Mouse (Mus musculus): ENCODE results near the gene Ap1m2. TPM values are rescaled to one million over a fixed set of nuclear protein-coding genes. Genes with fewer than 3 reads are reported as not detected.
"Not testable (repeated sequence)": the region's sequence is repeated elsewhere in the genome, so short reads cannot be mapped to it uniquely, and the experiment has no call there.

Gene Ap1m2
- total and polyA plus RNA-seq, 3 experiments, result 0.16 TPM; not detected in 2

DNA sequence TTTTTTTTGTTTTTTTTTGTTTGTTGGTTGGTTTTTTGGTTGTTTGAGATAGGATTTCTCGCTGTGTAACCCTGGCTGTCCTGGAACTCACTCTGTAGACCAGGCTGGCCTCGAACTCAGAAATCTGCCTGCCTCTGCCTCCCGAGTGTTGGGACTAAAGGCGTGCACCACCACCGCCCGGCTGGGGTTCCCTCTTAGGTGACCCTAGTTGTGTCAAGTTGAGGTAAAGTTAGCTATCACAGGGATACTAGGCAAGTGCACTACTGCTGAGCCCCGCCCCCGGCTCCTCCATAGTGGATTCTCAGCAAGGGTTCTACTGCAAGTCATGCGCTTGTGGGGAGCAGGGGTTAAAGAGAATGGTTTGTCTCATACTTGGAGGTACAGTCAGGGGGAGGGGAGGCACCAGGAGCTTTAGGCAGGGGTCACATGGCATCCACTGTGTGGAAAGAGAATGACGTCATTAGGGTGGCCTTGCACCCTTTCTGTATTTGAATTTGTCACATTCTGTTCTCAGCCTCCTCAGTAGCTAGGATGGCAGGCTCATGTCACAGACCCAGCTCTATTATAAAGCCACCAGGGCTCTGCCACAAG lies 17.7 kb upstream of the Ap1m2 start:
- TF ChIP-seq POLR2AphosphoS5 (IDR thresholded peaks at IDR 0.05; ENCODE audit: insufficient replicate concordance, low read depth, low read length) (no peak), TAL1 (conservative IDR thresholded peaks at IDR 0.05; ENCODE audit: low read depth, low read length) (no peak), GATA1 (IDR thresholded peaks at IDR 0.05; ENCODE audit: borderline replicate concordance, low read length) (no peak), CTCF (IDR thresholded peaks at IDR 0.05; ENCODE audit: low read depth, low read length) (no peak), GATA2 (IDR thresholded peaks at IDR 0.05; ENCODE audit: borderline replicate concordance, low read depth, low read length) (no peak)

DNA sequence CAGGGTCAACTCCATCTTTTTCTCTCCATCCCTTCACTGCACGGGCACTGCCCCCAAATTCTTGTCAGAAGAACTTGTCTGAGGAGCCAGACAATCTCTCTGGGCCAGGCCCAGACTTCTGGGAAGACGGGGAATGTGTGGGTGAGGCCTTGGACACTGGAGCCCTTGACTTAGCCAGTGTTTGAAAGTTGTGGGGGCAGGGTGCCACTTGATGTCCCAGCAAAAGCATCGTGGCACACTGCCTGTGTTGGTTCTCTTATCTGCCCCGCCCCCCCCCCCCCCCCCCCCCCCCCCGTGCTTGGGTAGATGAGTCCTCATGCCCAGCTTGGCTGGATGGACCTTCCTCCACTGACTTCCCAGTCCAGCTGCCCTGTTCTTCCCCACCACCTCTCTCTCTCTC lies 16.9 kb upstream of the Ap1m2 start:
- DNase-seq (ENCODE audit: low spot score) (no peak), ATAC-seq (ENCODE audit: extremely low read depth, insufficient number of reproducible peaks, low FRiP score, poor library complexity, severe bottlenecking) (no peak)
- H3K4me3 ChIP-seq (ENCODE audit: low read depth, low read length), result no peak overlapping the region
- H3K27me3 ChIP-seq (ENCODE audit: insufficient read depth, low read length), result no peaks in the 10 kb centered on the region
- TF ChIP-seq POLR2AphosphoS5 (IDR thresholded peaks at IDR 0.05; ENCODE audit: insufficient replicate concordance, low read depth, low read length) (no peak), GATA2 (IDR thresholded peaks at IDR 0.05; ENCODE audit: borderline replicate concordance, low read depth, low read length) (no peak), TAL1 (conservative IDR thresholded peaks at IDR 0.05; ENCODE audit: low read depth, low read length) (no peak), GATA1 (IDR thresholded peaks at IDR 0.05; ENCODE audit: borderline replicate concordance, low read length) (no peak), CTCF (IDR thresholded peaks at IDR 0.05; ENCODE audit: low read depth, low read length) (no peak)
- no peaks in the 10 kb centered on the region for H3K9me3 ChIP-seq (replicated peaks)
- H3K36me3 ChIP-seq (replicated peaks), result peaks cover 33% of the 10 kb centered on the region
- peaks cover 56% of the 10 kb centered on the region for H3K4me1 ChIP-seq (ENCODE audit: insufficient read depth, low read depth, low read length)

More for the DNA sequence above, 17.7 kb upstream of the Ap1m2 start:
- no peak overlapping the region for H3K4me3 ChIP-seq (ENCODE audit: low read depth, low read length)
- peaks cover 51% of the 10 kb centered on the region for H3K4me1 ChIP-seq (ENCODE audit: insufficient read depth, low read depth, low read length)
- no peaks in the 10 kb centered on the region for H3K9me3 ChIP-seq (replicated peaks)
- H3K27me3 ChIP-seq (ENCODE audit: insufficient read depth, low read length), result no peaks in the 10 kb centered on the region
- no peak for DNase-seq (ENCODE audit: low spot score)
- peaks cover 26% of the 10 kb centered on the region for H3K36me3 ChIP-seq (replicated peaks)
- ATAC-seq (ENCODE audit: extremely low read depth, insufficient number of reproducible peaks, low FRiP score, poor library complexity, severe bottlenecking), result no peak

DNA sequence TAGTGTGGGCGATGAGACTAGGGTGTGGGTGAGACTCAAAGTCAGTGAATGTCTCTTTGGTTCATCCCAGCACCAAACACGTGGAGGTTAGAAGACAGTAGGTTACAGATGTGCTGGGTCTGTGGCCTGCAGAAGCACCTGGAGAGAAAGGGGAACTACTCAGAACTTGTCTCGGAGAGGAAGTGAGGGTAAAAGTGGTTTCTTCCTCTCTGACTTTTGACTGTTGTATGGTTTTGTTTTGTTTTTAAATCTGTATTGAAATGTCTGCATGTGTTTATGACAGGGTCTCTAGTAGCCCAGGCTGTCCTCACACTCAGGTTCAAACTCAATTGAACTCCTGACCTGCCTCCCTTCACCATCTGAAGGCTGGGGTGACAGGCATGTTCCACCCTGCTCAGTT lies 15.9 kb upstream of the Ap1m2 start:
- DNase-seq (ENCODE audit: low spot score) (peak; percentile 62), ATAC-seq (ENCODE audit: extremely low read depth, insufficient number of reproducible peaks, low FRiP score, poor library complexity, severe bottlenecking) (peak; percentile 40; the same call in 1 of the 2 replicates)
- H3K9me3 ChIP-seq (replicated peaks), result no peaks in the 10 kb centered on the region
- peaks cover 55% of the 10 kb centered on the region for H3K4me1 ChIP-seq (ENCODE audit: insufficient read depth, low read depth, low read length)
- peaks cover 39% of the 10 kb centered on the region for H3K36me3 ChIP-seq (replicated peaks)
- no peak overlapping the region; the same call in 1 of the 2 replicates for H3K4me3 ChIP-seq (ENCODE audit: low read depth, low read length)
- H3K27me3 ChIP-seq (ENCODE audit: insufficient read depth, low read length), result no peaks in the 10 kb centered on the region
- TF ChIP-seq TAL1 (conservative IDR thresholded peaks at IDR 0.05; ENCODE audit: low read depth, low read length), result no peak
- TF ChIP-seq GATA1 (IDR thresholded peaks at IDR 0.05; ENCODE audit: borderline replicate concordance, low read length), result no peak
- TF ChIP-seq CTCF (IDR thresholded peaks at IDR 0.05; ENCODE audit: low read depth, low read length), result no peak
- no peak for TF ChIP-seq POLR2AphosphoS5 (IDR thresholded peaks at IDR 0.05; ENCODE audit: insufficient replicate concordance, low read depth, low read length)
- TF ChIP-seq GATA2 (IDR thresholded peaks at IDR 0.05; ENCODE audit: borderline replicate concordance, low read depth, low read length), result no peak

- Histone ChIP-seq H3K9me3 (replicated peaks) (no peaks in the 10 kb centered on the region), H3K36me3 (replicated peaks) (peaks cover 39% of the 10 kb centered on the region), H3K4me3 (ENCODE audit: low read depth, low read length) (no peak overlapping the region), H3K27me3 (ENCODE audit: insufficient read depth, low read length) (no peaks in the 10 kb centered on the region), H3K4me1 (ENCODE audit: insufficient read depth, low read depth, low read length) (peaks cover 53% of the 10 kb centered on the region)
- no peak for ATAC-seq (ENCODE audit: extremely low read depth, insufficient number of reproducible peaks, low FRiP score, poor library complexity, severe bottlenecking)
- TF ChIP-seq GATA1 (IDR thresholded peaks at IDR 0.05; ENCODE audit: borderline replicate concordance, low read length) (no peak), POLR2AphosphoS5 (IDR thresholded peaks at IDR 0.05; ENCODE audit: insufficient replicate concordance, low read depth, low read length) (no peak), TAL1 (conservative IDR thresholded peaks at IDR 0.05; ENCODE audit: low read depth, low read length) (no peak), GATA2 (IDR thresholded peaks at IDR 0.05; ENCODE audit: borderline replicate concordance, low read depth, low read length) (no peak), CTCF (IDR thresholded peaks at IDR 0.05; ENCODE audit: low read depth, low read length) (no peak)
- no peak for DNase-seq (ENCODE audit: low spot score)
Measured at GRCm38 (mm10) chr9:21327569-21327968, 15.4 kb upstream of the Ap1m2 start.

GRCm38 (mm10) chr9:21324269-21324668 lies 12.1 kb upstream of the Ap1m2 start:
- H3K9me3 ChIP-seq (replicated peaks), result no peaks in the 10 kb centered on the region; the same call in 1 of the 2 replicates
- no peak for TF ChIP-seq POLR2AphosphoS5 (IDR thresholded peaks at IDR 0.05; ENCODE audit: insufficient replicate concordance, low read depth, low read length)
- no peak for TF ChIP-seq CTCF (IDR thresholded peaks at IDR 0.05; ENCODE audit: low read depth, low read length)
- TF ChIP-seq TAL1 (conservative IDR thresholded peaks at IDR 0.05; ENCODE audit: low read depth, low read length), result no peak
- TF ChIP-seq GATA2 (IDR thresholded peaks at IDR 0.05; ENCODE audit: borderline replicate concordance, low read depth, low read length), result no peak
- TF ChIP-seq GATA1 (IDR thresholded peaks at IDR 0.05; ENCODE audit: borderline replicate concordance, low read length), result no peak
- H3K36me3 ChIP-seq (replicated peaks), result peaks cover 29% of the 10 kb centered on the region
- no peak for DNase-seq (ENCODE audit: low spot score)
- H3K4me1 ChIP-seq (ENCODE audit: insufficient read depth, low read depth, low read length), result peaks cover 61% of the 10 kb centered on the region
- H3K4me3 ChIP-seq (ENCODE audit: low read depth, low read length), result no peak overlapping the region
- ATAC-seq (ENCODE audit: extremely low read depth, insufficient number of reproducible peaks, low FRiP score, poor library complexity, severe bottlenecking), result no peak
- no peaks in the 10 kb centered on the region for H3K27me3 ChIP-seq (ENCODE audit: insufficient read depth, low read length)

DNA sequence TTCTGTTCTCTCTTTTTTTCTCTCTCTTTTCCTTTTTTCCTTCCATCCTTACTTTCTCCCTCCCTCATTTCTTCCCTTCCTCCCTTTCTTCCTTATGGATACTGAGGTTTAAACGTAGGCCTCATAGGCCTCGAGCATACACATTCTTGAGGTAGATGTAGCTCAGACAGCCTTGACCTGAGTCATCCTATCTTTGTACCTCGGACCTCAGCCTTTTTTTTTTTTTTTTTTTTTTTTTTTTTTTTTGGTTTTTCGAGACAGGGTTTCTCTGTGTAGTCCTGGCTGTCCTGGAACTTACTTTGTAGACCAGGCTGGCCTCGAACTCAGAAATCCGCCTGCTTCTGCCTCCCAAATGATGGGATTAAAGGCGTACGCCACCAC lies 10.8 kb upstream of the Ap1m2 start:
- not testable (repeated sequence) for ATAC-seq (ENCODE audit: extremely low read depth, insufficient number of reproducible peaks, low FRiP score, poor library complexity, severe bottlenecking); H3K4me3 ChIP-seq (ENCODE audit: low read depth, low read length); H3K9me3 ChIP-seq (replicated peaks); DNase-seq (ENCODE audit: low spot score); H3K27me3 ChIP-seq (ENCODE audit: insufficient read depth, low read length)
- H3K4me1 ChIP-seq (ENCODE audit: insufficient read depth, low read depth, low read length), result peaks cover 57% of the 10 kb centered on the region
- H3K36me3 ChIP-seq (replicated peaks), result peaks cover 27% of the 10 kb centered on the region
